Mouse (Mus musculus): ENCODE results near the gene Sit1.
"Not testable (repeated sequence)": the region's sequence is repeated elsewhere in the genome, so short reads cannot be mapped to it uniquely, and the experiment has no call there.

The Sit1 gene

DNA sequence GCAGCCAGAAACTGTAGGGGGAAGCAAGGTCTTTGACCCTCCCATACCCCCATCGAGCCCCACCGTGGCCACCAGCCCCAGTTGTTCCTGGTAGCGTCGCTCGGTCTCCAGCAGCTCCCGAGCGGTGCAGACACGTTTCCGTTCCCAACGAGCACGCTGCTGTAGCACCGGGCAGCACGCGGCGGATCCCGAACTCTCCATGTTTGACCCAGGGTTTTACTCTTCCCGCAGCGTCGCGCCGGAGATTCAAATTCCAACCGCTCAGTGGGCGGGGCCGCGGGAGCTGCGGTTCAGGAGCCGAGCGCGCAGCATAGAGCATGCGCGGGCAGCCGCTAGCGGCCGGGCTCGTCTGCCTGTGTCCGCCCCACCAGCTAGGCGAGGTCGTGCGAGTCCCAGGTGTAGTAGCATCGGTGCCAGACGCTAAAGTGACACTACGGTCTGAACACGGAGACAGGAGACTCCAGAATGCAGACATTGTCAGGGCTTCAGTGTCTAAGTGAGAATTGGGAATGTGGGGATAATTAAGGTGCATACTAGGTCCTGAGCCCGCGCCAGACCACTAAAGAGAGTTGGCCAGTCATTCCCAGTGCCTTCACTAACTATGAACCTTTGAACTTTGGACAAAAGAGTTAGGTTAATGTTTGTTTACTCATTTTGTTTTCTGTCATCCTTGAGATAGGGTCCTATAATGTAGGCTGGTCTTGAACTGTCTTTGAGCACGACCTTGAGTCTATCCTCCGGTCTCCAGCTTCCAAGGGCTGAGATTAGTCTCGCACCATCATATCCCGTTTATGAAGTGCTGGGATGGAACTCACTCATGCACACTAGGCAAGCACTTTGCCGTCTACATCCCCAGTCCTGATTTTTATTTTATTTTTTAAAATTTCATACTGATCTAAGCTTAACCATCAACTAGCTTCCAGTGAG is 16.1 kb upstream of the Sit1 start, which contains the start of gene Arhgef39:
Gene Arhgef39 (minus strand): TSS at position 289 of the 927 bp plus-strand sequence.
- DNase-seq (ENCODE audit: extremely low spot score) = peak; percentile 84

- peak; percentile 64 for DNase-seq (ENCODE audit: extremely low spot score)
Observed at GRCm38 (mm10) chr4:43498983-43499382, 15.4 kb upstream of the Sit1 start.

- no peak for DNase-seq (ENCODE audit: extremely low spot score)
Observed at GRCm38 (mm10) chr4:43497946-43498345, 14.4 kb upstream of the Sit1 start.

DNA sequence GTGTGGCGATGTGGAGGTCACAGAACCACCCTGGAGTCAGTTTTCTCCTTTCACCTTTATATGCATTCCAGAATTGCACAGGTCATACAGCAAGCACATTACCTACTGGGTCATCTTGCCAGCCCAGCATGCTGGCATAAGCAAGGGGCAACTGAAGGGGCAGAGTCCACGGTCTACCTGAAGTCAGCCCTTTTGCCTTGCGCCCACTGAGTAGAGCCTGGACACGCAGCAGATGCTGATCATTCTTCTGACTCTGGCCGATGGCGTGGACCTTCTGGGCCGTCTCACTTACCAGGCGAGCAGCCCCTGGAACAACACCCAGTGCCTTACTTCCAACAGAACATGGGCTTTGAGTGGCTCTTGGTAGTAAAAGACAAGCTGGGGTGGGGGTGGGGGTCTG is 13.9 kb upstream of the Sit1 start:
- DNase-seq (ENCODE audit: extremely low spot score) = no peak

DNA sequence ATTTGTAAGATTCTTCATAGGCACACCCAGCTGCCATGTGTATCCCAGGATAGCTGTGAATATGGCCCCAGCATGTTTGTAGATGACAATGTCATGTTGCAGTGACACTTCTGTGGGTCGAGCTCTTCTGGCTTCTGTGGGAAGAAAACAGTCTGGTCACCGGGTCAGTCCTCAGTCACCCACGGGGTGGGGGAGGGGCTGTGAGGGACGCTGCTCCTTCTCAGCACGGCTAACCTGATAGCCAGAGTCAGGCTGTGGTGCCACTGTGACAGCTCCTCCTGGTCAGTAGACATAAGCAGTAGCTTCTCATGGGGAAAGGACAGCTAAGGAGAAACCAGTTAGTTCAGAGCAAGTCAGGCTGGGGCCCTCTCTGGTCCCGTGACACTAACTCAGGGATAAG is 13.1 kb upstream of the Sit1 start:
- DNase-seq (ENCODE audit: extremely low spot score) = no peak

DNA sequence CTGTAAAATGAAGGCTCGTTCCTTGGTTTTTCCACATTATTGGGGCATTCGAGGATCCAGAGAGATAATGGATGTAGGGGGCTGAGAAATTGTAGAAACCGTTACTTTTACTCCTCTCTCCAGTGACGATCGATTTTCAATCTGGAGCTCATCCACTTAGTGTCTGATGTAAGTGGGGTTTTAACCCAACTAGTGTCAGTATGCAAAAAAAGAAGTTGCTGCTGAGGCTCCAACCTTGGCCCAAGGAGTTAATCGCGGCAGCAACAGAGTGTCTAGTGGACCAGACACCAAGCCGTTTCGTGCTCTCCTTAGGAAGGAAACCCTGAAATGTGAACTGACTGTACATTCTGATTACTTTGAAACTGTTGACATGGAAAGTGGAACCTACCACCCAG is 10.3 kb upstream of the Sit1 start:
- no peak for DNase-seq (ENCODE audit: extremely low spot score)

GRCm38 (mm10) chr4:43493186-43493845 is 9.8 kb upstream of the Sit1 start:
- DNase-seq (ENCODE audit: extremely low spot score) = peak; percentile 98

DNA sequence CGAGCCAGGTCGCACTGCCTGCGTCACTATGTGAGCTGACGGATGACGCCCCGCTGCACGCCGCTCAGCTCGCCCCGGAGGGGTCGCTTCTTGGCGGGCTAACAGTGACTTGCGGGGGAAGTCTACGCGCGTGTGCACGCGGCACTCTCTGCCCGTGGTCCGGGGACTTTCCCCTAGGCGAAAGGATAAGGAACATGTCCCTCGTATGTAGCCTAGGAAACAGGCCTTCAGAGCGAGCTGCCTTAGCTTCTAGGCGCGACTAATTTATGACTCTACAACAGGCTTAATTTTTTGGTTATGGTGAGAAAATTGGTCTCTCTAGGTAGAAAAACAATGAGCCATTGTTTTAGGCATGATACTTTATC is 9.3 kb upstream of the Sit1 start, which contains the start of gene Ccdc107:
Gene Ccdc107 (plus strand): TSS at position 80 of the 365 bp plus-strand sequence.
- DNase-seq (ENCODE audit: extremely low spot score) = peak; percentile 93

- peak; percentile 21 for DNase-seq (ENCODE audit: extremely low spot score)
Observed at GRCm38 (mm10) chr4:43492101-43492820, 8.7 kb upstream of the Sit1 start.

- no peak for DNase-seq (ENCODE audit: extremely low spot score)
Observed at GRCm38 (mm10) chr4:43490801-43491200, 7.3 kb upstream of the Sit1 start.

GRCm38 (mm10) chr4:43489611-43490010 is 6.1 kb upstream of the Sit1 start:
- DNase-seq (ENCODE audit: extremely low spot score) = no peak

- DNase-seq (ENCODE audit: extremely low spot score) = not testable (repeated sequence)
Observed at GRCm38 (mm10) chr4:43485666-43486065, 2.1 kb upstream of the Sit1 start.

DNA sequence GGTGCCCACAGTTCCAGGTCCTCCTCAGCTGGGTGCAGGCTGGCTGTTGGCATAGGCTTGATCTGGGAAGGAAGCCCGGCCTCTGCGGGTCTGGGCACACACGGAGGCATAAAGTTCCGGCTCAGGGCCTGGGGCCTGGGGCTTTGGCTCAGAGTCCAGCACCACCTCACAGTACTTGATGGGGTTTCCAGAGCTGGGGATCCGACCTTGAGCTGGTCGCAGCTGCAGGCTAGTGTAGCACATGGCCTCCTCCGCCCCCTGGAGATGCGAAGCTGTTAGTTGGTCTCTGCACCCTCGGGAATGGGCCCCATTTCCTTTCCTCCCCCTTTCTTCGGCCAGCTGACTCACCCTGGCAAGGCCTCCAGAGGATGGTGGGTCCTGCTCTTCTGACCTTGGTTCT is 943 bp downstream of the Sit1 start:
- DNase-seq (ENCODE audit: extremely low spot score) = no peak

DNA sequence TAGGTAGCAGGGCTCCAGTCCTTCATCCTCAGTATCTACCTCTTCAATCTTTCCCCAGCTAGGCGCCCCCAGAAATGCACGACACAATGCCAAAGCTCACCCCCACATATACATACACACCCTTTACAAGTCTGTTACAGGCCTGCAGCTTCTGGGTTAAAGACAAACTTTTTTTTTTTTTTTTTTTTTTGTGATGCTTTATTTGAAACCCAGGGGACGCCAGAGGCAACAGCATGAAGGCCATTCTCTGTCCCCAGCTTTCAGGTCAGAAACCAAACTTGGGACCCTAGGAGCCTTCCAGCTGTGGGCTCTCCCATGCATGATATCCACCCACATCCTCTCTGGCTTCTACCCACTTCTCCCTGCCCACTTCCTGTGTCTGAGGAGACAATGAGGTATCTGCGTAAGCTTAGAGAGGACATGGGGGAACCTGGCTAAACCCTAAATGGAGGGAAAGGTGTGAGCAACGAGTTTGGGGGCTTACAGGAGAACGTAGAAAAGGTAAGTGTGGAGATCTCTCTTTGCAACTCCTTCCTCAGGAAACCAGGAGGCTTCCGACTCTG is 1.6 kb downstream of the Sit1 start:
- no peak for DNase-seq (ENCODE audit: extremely low spot score)

- no peak for DNase-seq (ENCODE audit: extremely low spot score)
Observed at GRCm38 (mm10) chr4:43480985-43481384, 2.5 kb downstream of the Sit1 start.

- peak; percentile 69 for DNase-seq (ENCODE audit: extremely low spot score)
Observed at GRCm38 (mm10) chr4:43478906-43479832, 4.4 kb downstream of the Sit1 start.

DNA sequence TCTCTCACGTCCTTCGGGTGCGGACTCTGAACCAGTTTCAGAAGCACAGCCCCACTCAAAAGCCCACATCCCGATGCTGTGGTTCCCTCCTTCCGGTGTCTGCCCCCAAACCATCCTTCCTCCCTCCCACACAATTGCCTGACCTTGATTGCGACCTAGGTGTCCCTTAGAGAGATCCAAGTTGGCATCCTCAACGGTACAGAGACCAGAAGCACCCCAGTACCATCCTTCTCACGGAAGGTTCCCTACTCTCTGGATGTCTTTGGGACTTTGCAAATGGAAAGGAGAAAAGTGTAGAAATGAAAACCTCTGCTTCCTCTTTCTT is 5.0 kb downstream of the Sit1 start:
- no peak for DNase-seq (ENCODE audit: extremely low spot score)

- peak; percentile 81 for DNase-seq (ENCODE audit: extremely low spot score)
Observed at GRCm38 (mm10) chr4:43477857-43478533, 5.5 kb downstream of the Sit1 start.

GRCm38 (mm10) chr4:43476604-43477003 is 6.9 kb downstream of the Sit1 start:
- DNase-seq (ENCODE audit: extremely low spot score) = no peak

DNA sequence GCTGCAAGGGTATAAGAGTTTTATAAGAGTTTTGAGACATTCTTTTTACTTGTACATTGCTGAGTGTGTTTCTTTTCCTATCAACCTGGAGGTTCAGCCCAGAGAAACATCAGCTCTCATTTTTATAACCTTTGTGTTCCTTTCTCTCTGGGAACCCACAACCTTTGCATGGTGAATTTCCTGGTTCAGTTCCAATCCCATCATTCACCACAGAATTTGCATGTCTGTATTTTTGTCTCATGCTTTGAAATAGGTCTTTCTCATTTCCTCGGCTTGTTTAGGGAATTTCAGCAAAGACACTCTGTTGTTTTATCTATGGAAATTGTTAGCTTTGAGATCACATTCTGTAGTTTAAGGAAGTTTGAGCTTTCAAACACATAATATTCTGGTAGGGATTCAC is 9.9 kb downstream of the Sit1 start:
- DNase-seq (ENCODE audit: extremely low spot score) = no peak
